Mouse (Mus musculus): ENCODE data around the gene Ccdc13.

The Ccdc13 gene

GRCm38 (mm10) chr9:121807947-121808346 lies 31.3 kb downstream of the Ccdc13 start:
- in situ Hi-C loops (cut with MboI, MseI), result no loop called here

GRCm38 (mm10) chr9:121807546-121807945 lies 31.7 kb downstream of the Ccdc13 start:
- in situ Hi-C loops (cut with MboI, MseI), result no loop called here

DNA sequence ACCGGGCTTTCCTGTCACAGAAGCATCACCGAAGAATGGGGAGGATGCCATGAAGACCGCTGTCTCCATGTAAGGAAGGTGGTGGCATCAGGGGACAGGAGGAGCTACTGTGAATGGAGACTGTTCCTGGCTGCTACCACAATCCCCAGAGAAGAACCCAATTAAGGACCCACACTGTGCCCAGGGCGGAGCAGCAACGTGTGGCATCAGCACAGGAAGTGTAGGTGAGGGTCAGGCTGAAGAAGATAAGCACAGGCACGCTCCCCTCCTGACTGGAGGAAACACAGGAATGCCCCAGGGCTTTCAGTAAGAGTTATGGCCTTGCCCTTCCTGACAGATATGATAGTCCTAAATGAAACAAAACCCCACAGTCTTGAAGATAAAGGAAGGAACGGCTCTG lies 36.5 kb downstream of the Ccdc13 start:
- in situ Hi-C loops (cut with MboI, MseI), result no loop called here

GRCm38 (mm10) chr9:121798887-121799520 lies 40.3 kb downstream of the Ccdc13 start:
- in situ Hi-C loops (cut with MboI, MseI), result loop anchor here in 1 of 2 experiments (25.0 kb wide), 1 partner anchor 813 kb away; no protein-coding TSS in a partner anchor

- in situ Hi-C loops (cut with MboI, MseI), result loop anchor here in 1 of 2 experiments (25.0 kb wide), 1 partner anchor 815 kb away; no protein-coding TSS in a partner anchor
These were observed 41.5 kb downstream of the Ccdc13 start for GRCm38 (mm10) chr9:121797722-121798121.

DNA sequence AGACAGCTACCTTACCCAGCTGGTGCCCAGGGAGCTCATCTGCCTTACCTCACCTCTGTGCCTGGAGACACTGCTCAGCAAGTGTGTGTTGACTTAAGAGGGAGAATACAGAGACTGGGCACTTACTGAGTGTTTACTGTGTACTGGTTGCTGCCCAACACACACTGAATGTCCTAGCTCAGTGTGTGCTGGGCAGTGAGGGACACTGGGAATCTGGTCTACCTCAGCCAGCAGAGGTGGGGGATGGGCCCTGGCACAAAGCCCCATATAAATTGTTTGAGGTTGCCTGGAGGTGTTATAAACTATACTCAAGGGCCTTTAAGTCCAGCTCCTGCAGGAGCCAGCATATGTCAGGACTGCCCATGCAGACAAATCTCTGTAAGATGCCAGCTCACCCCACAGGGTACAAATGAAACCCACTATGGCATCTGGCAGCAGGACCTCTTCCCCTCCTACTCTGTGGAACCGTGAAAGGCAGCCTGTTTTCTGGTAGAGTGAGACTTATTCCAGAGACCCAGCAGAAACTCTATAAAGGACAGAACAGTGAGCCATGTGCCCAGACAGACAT lies 44.2 kb downstream of the Ccdc13 start:
- in situ Hi-C loops (cut with MboI, MseI), result loop anchor here in 1 of 2 experiments (25.0 kb wide), 1 partner anchor 817 kb away; no protein-coding TSS in a partner anchor

GRCm38 (mm10) chr9:121791757-121792521 lies 47.3 kb downstream of the Ccdc13 start, which contains the start of gene Hhatl:
Hhatl (minus strand) TSS chr9:121792507.
- in situ Hi-C loops (cut with MboI, MseI), result loop anchor here in 1 of 2 experiments (25.0 kb wide), 1 partner anchor 820 kb away; no protein-coding TSS in a partner anchor

DNA sequence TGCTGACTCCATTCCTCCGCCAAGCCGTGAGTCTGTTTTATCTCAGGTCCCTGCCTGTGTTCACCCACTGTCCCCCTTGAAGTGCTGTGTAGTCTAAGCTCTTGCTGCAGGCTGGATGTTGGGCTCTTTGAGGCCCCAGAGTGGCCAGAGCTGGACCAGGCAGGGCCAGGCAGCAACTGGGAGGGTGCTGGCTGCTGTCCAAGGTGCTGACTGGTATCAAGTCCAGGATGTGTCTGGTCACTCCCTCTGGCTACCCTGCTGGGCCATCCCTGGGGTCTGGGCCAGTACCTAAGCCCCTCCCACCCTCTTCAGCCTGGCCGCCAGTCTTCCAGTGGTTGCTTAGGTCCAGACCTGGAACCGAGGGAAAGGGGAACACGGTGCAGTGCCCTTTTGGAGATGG lies 48.1 kb downstream of the Ccdc13 start:
- in situ Hi-C loops (cut with MboI, MseI), result loop anchor here in 1 of 2 experiments (25.0 kb wide), 1 partner anchor 821 kb away; no protein-coding TSS in a partner anchor

DNA sequence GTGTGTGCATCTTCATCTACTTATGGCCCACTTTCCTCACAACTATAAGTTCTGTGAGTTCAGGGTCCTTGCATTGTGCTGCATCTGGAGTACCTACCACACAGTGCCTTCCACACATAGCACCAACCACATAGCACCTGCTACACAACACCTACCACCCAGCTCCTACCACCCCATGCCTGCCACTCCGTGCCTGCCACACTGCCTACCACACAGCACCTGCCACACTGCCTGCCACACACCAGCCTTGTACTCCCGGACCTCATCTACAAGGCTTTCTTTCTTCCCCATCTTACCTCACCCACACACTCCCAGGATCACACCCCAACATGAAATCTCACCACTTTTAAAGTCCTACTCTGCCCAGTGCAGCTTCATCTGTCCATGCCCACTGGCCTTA lies 52.9 kb downstream of the Ccdc13 start:
- in situ Hi-C loops (cut with MboI, MseI), result loop anchor here in 1 of 2 experiments (25.0 kb wide), 1 partner anchor 826 kb away; no protein-coding TSS in a partner anchor

- in situ Hi-C loops (cut with MboI, MseI), result loop anchor here in 1 of 2 experiments (25.0 kb wide), 1 partner anchor 827 kb away; no protein-coding TSS in a partner anchor
These were observed 54.0 kb downstream of the Ccdc13 start for GRCm38 (mm10) chr9:121785261-121785660.

- in situ Hi-C loops (cut with MboI, MseI), result loop anchor here in 1 of 2 experiments (5.0 to 25.0 kb wide), 2 partner anchors 38 to 828 kb away; no protein-coding TSS in a partner anchor
These were observed 54.5 kb downstream of the Ccdc13 start for GRCm38 (mm10) chr9:121784801-121785200.

GRCm38 (mm10) chr9:121778066-121778624 lies 61.1 kb downstream of the Ccdc13 start:
- in situ Hi-C loops (cut with MboI, MseI), result loop anchor here in 1 of 2 experiments (25.0 kb wide), 1 partner anchor 834 kb away; no protein-coding TSS in a partner anchor

- in situ Hi-C loops (cut with MboI, MseI), result loop anchor here in 1 of 2 experiments (25.0 kb wide), 1 partner anchor 835 kb away; no protein-coding TSS in a partner anchor
These were observed 61.7 kb downstream of the Ccdc13 start, which contains the start of gene Klhl40 for GRCm38 (mm10) chr9:121777484-121778065. Klhl40 (plus strand) TSS chr9:121777607.

DNA sequence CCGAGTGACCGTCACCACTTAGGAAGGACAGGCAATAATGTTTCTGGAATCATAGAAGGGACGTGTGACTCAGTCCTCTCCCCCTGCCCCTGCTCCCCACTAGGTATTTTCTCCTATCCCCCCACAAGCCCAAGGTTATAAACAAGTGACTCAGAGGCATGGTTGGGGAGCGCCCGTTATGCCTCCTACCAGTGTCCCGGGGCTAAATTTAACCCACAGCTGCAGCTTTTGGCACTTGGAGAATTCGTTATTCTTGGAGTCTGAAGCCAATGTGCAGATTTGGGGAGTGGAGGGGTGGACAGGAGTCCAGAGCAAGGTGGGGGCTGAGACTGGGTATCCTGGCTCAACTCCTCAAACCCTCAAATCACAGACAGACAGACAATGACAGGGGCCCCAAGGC lies 62.8 kb downstream of the Ccdc13 start:
- in situ Hi-C loops (cut with MboI, MseI), result loop anchor here in 1 of 2 experiments (25.0 kb wide), 1 partner anchor 836 kb away; no protein-coding TSS in a partner anchor

DNA sequence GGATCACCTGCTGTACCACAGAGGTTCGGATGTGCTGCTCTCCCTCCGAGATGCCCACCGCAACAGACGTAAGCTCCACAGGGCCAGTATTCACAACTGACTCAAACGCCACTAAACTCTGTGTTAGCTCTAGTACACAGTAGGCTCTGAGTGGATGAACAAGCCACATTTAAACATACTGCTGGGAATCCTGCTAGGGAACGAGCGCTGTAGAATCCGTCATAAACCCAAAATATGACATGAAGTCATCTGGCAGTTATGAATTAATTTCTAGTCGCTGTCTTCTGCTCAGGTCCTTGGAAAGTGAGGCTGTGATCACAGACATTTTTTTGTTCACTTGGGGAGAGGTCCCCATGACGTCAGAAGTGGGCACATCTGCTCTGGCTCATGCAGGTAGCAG lies 63.3 kb downstream of the Ccdc13 start:
- in situ Hi-C loops (cut with MboI, MseI), result loop anchor here in 1 of 2 experiments (25.0 kb wide), 1 partner anchor 836 kb away; no protein-coding TSS in a partner anchor

DNA sequence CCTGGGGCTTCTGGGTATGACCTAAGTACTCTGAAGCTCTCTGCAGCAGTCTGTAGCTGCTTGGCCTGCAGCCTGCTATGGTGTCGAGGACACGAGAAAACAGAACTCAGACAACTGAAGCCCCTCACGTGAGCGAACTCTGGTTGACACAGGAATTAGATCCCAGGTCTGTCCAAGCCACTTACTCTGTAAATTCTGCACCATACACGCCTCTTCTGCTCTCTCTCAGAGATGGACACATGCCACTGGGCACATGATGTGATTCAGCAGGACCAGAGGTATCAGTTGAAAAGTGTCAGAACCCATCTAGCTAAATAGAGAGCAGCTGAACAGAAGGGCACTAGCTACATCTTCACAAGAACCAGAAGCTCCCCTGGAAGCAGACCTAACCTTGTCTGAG lies 66.8 kb downstream of the Ccdc13 start:
- in situ Hi-C loops (cut with MboI, MseI), result no loop called here

GRCm38 (mm10) chr9:121765166-121765855 lies 74.0 kb downstream of the Ccdc13 start:
- in situ Hi-C loops (cut with MboI, MseI), result no loop called here

GRCm38 (mm10) chr9:121763716-121764115 lies 75.5 kb downstream of the Ccdc13 start:
- in situ Hi-C loops (cut with MboI, MseI), result no loop called here

GRCm38 (mm10) chr9:121762761-121763160 lies 76.5 kb downstream of the Ccdc13 start:
- in situ Hi-C loops (cut with MboI, MseI), result no loop called here

DNA sequence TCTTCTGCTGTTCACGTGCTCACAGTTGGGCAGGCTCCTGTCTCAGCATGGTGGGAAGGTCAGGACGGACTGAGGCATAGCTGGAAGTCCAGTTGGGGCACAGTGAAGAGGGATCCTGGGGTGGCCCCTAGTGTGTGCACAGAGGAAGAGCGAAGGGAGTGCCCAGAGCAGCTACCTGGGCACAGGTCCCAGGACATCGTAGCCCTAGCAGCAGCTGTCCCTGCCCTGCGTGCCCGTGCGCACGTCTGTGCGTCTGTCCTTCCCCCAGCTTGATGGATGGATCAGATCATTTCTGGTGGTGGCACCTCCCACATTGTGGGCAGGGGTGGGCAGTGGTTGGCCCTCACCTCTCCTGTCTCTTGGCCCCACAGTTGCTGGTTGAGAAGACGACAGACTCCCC lies 77.0 kb downstream of the Ccdc13 start:
- in situ Hi-C loops (cut with MboI, MseI), result no loop called here
